Mouse (Mus musculus) midbrain, embryonic 15.5 days (tissue): ENCODE results near the gene Ttc27. TPM values are rescaled to one million over a fixed set of nuclear protein-coding genes. Genes with fewer than 3 reads are reported as not detected.
A peak's percentile ranks its signal among the peaks of the same experiment; 100 is the strongest.

ENCODE experiments used
- ATAC-seq: fragments of 200-750 bp; cut with Nextera tagmentation; replicated peaks from 2 replicates; pipeline ENCODE4 v1.8.0; 2017; ENCODE audit warnings: moderate TSS enrichment
- H3K27ac ChIP-seq: fragments of 300-500 bp; sonication (generic); 2 replicates; pipeline ENCODE4 v1.5.1; 2015; ENCODE audit warnings: mild to moderate bottlenecking, inconsistent platforms
- H3K27me3 ChIP-seq: fragments of 300-500 bp; sonication (generic); replicated peaks from 2 replicates; pipeline ENCODE4 v1.6.1; 2015; ENCODE audit warnings: inconsistent platforms
- H3K36me3 ChIP-seq: fragments of 300-500 bp; sonication (generic); replicated peaks from 2 replicates; pipeline ENCODE4 v1.6.1; 2015; ENCODE audit warnings: inconsistent platforms
- H3K4me1 ChIP-seq: fragments of 300-500 bp; sonication (generic); 2 replicates; pipeline ENCODE4 v1.6.1; 2015; ENCODE audit warnings: inconsistent platforms
- H3K4me2 ChIP-seq: fragments of 300-500 bp; sonication (generic); 2 replicates; pipeline ENCODE4 v1.6.1; 2015; ENCODE audit warnings: inconsistent platforms, mild to moderate bottlenecking, moderate library complexity
- H3K4me3 ChIP-seq: fragments of 300-500 bp; sonication (generic); 2 replicates; pipeline ENCODE4 v1.5.1; 2015; ENCODE audit warnings: mild to moderate bottlenecking, inconsistent platforms
- H3K9ac ChIP-seq: fragments of 300-500 bp; sonication (generic); 2 replicates; pipeline ENCODE4 v1.6.1; 2015; ENCODE audit warnings: mild to moderate bottlenecking, inconsistent platforms
- H3K9me3 ChIP-seq: fragments of 300-500 bp; sonication (generic); 2 replicates; pipeline ENCODE4 v1.6.1; 2016; ENCODE audit warnings: inconsistent platforms
- WGBS: fragments of 180-500 bp; shearing (Covaris S2); methylation state at CpG from one replicate; pipeline ENCODE4 v1.1.7; 2015; ENCODE audit warnings: mixed read lengths; 5-methylcytosine and 5-hydroxymethylcytosine counted together
- polyA plus RNA-seq: library from polyadenylated mRNA; unstranded; fragments of >200 nt; fragmentation: Nextera tagmentation; extraction: Ambion mirVana; gene quantifications from 2 replicates; pipeline ENCODE4 v1.2.1, GENCODE M21; 2015

Ttc27 gene
- polyA plus RNA-seq, 1 experiment from 2014 or later = 17.1 TPM

DNA sequence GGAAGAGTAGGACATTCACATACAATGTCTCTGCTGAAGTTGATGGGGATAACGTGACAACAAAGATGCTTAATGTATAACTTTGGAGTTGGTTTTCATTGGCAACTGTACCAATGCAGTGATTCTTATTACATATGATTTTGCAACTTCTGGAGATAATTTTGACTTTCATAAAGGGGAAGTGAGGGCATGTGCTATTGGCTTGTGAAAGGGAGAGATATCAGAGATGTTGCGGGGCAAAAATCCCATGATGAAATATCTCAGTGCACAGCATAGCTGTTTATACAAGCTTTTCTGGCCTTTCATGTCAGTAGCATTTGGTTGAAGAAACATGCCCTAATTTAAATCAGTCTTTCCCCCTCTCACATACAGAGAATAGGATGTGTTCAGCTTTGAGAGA, 86.3 kb downstream of the Ttc27 start:
- ATAC-seq = no peak
- Histone ChIP-seq H3K9ac (no peak overlapping the region), H3K27ac (no peak overlapping the region), H3K4me1 (no peaks in the 10 kb centered on the region), H3K4me2 (no peak overlapping the region), H3K36me3 (no peaks in the 10 kb centered on the region), H3K27me3 (no peaks in the 10 kb centered on the region), H3K4me3 (no peak overlapping the region), H3K9me3 (no peaks in the 10 kb centered on the region)
- 96% methylated on average over 2 of the region's 2 CpGs for WGBS

GRCm38 (mm10) chr17:74804321-74804930, 86.9 kb downstream of the Ttc27 start:
- no peak overlapping the region for H3K27ac ChIP-seq
- ATAC-seq = no peak
- 66% methylated on average over 9 of the region's 9 CpGs for WGBS

GRCm38 (mm10) chr17:74807509-74808248, 90.1 kb downstream of the Ttc27 start:
- 80% methylated on average over 9 of the region's 9 CpGs for WGBS
- H3K9ac ChIP-seq = no peak overlapping the region
- no peaks in the 10 kb centered on the region for H3K9me3 ChIP-seq
- no peaks in the 10 kb centered on the region for H3K36me3 ChIP-seq
- ATAC-seq = no peak
- no peaks in the 10 kb centered on the region for H3K4me1 ChIP-seq
- H3K4me2 ChIP-seq = no peak overlapping the region
- no peaks in the 10 kb centered on the region for H3K27me3 ChIP-seq
- H3K27ac ChIP-seq = no peak overlapping the region
- H3K4me3 ChIP-seq = no peak overlapping the region

More at GRCm38 (mm10) chr17:74804321-74804930, 86.9 kb downstream of the Ttc27 start:
- Histone ChIP-seq H3K4me1 (no peaks in the 10 kb centered on the region), H3K4me2 (no peak overlapping the region), H3K27me3 (no peaks in the 10 kb centered on the region), H3K36me3 (no peaks in the 10 kb centered on the region), H3K9ac (no peak overlapping the region), H3K9me3 (no peaks in the 10 kb centered on the region), H3K4me3 (no peak overlapping the region)

GRCm38 (mm10) chr17:74808330-74808729, 90.8 kb downstream of the Ttc27 start:
- Histone ChIP-seq H3K9ac (no peak overlapping the region), H3K9me3 (no peaks in the 10 kb centered on the region), H3K36me3 (no peaks in the 10 kb centered on the region), H3K27me3 (no peaks in the 10 kb centered on the region), H3K4me1 (no peaks in the 10 kb centered on the region), H3K27ac (no peak overlapping the region), H3K4me2 (no peak overlapping the region), H3K4me3 (no peak overlapping the region)
- no peak for ATAC-seq
- 84% methylated on average over 1 of the region's 1 CpGs for WGBS

GRCm38 (mm10) chr17:74808901-74809300, 91.4 kb downstream of the Ttc27 start:
- Histone ChIP-seq H3K9me3 (no peaks in the 10 kb centered on the region), H3K27me3 (no peaks in the 10 kb centered on the region), H3K27ac (no peak overlapping the region), H3K4me2 (no peak overlapping the region), H3K4me1 (no peaks in the 10 kb centered on the region), H3K36me3 (no peaks in the 10 kb centered on the region), H3K4me3 (no peak overlapping the region), H3K9ac (no peak overlapping the region)
- WGBS = 86% methylated on average over 4 of the region's 4 CpGs
- no peak for ATAC-seq

DNA sequence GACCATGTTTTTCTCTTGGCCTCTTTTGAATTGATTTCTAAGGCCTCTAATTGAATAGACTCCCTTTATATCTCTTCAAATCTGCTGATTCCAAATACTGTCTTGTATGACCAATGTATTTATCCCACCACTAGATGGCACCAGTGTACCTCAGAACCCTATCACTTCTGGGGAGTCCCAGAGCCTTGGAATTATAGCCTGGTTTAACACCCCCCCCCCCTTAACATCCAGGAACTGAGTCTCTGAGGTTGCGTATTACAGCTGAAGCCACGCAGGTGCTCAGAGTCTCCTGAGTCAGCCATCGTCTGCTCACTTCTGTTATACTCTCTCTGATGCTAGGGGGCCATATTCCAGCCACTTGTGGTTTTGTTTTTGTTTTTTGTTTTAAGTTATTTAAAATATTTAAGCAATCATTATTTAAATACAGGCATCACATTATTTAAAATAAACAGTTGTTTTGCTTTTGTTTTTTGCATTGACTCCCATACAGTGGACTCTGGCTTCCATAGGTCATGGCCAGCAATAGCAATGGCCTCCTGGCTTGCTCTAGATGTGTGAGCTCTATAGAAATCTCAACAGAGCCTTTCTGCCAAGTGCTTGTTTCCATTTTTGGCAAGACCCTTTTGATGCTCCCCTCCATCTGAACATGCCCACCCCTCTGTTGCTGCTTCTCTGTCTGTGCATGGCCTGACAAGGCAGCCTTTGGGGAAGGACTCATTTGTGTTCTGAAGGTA, 93.5 kb downstream of the Ttc27 start:
- 60% methylated on average over 3 of the region's 3 CpGs for WGBS
- H3K4me3 ChIP-seq = no peak overlapping the region
- no peak overlapping the region for H3K27ac ChIP-seq
- H3K9me3 ChIP-seq = no peaks in the 10 kb centered on the region
- no peaks in the 10 kb centered on the region for H3K4me1 ChIP-seq
- no peak overlapping the region for H3K4me2 ChIP-seq
- H3K9ac ChIP-seq = no peak overlapping the region
- peak; percentile 74 for ATAC-seq
- H3K27me3 ChIP-seq = no peaks in the 10 kb centered on the region
- no peaks in the 10 kb centered on the region for H3K36me3 ChIP-seq

DNA sequence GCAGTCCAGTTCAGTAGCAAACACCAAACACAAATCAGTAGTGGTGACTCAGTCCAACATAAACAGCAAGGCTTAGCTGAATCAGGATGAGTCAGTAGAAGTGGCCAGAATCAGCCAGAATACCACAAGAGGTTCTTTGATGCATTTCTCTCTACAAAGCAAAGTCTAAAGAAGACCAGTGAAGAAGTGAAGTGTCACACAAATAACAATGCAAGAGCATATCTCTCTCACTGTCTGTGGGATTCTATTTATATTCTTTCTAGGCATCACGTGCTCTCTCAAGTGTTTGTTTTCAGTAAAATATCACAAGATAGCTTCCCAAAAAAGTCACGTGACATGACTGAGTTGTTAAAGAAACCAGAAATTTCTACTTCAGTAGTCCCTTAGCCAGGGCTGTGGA, 102.2 kb downstream of the Ttc27 start:
- H3K4me2 ChIP-seq = no peak overlapping the region
- ATAC-seq = no peak
- H3K9me3 ChIP-seq = no peaks in the 10 kb centered on the region
- H3K36me3 ChIP-seq = no peaks in the 10 kb centered on the region
- no peak overlapping the region for H3K27ac ChIP-seq
- H3K4me1 ChIP-seq = no peaks in the 10 kb centered on the region
- no peak overlapping the region for H3K9ac ChIP-seq
- no peaks in the 10 kb centered on the region for H3K27me3 ChIP-seq
- no peak overlapping the region for H3K4me3 ChIP-seq
- WGBS = 80% methylated on average over 2 of the region's 2 CpGs

- Histone ChIP-seq H3K4me2 (no peak overlapping the region), H3K36me3 (no peaks in the 10 kb centered on the region), H3K27ac (no peak overlapping the region), H3K27me3 (no peaks in the 10 kb centered on the region), H3K4me3 (no peak overlapping the region), H3K4me1 (no peaks in the 10 kb centered on the region), H3K9me3 (no peaks in the 10 kb centered on the region; the same call in 1 of the 2 replicates), H3K9ac (no peak overlapping the region)
- no peak for ATAC-seq
- WGBS = 95% methylated on average over 2 of the region's 2 CpGs
Measured at GRCm38 (mm10) chr17:74830851-74831250, 113.3 kb downstream of the Ttc27 start.

DNA sequence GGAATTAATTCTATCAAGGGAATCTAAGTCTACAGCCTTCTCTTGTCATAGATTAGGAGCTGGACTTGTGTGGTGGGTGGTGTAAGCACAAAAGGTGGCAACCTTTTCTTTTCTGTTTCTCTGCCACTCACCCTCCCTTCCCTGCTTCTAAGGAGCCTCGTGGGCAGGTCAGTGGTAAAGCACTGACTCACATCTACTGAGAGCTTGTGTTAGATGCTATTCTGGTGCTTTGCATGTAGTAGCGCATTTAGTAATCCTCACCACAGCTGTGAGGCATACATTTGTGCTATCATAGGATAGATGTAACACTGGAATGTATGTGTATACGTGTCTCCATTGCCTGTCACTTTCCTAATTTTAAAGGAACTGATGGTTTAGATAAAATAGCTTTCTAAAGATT, 124.2 kb downstream of the Ttc27 start:
- no peaks in the 10 kb centered on the region for H3K9me3 ChIP-seq
- H3K4me2 ChIP-seq = no peak overlapping the region
- no peak overlapping the region for H3K9ac ChIP-seq
- H3K4me1 ChIP-seq = no peaks in the 10 kb centered on the region
- no peak overlapping the region for H3K27ac ChIP-seq
- no peaks in the 10 kb centered on the region for H3K27me3 ChIP-seq
- WGBS = 67% methylated on average over 3 of the region's 3 CpGs
- no peak for ATAC-seq
- H3K4me3 ChIP-seq = no peak overlapping the region
- H3K36me3 ChIP-seq = no peaks in the 10 kb centered on the region

- Histone ChIP-seq H3K9ac (no peak overlapping the region), H3K4me1 (no peaks in the 10 kb centered on the region), H3K36me3 (no peaks in the 10 kb centered on the region), H3K27me3 (no peaks in the 10 kb centered on the region), H3K27ac (no peak overlapping the region), H3K4me3 (no peak overlapping the region), H3K9me3 (no peaks in the 10 kb centered on the region), H3K4me2 (no peak overlapping the region)
- ATAC-seq = no peak
- 91% methylated on average over 3 of the region's 3 CpGs for WGBS
Measured at GRCm38 (mm10) chr17:74842603-74843002, 125.1 kb downstream of the Ttc27 start.

- no peaks in the 10 kb centered on the region for H3K4me1 ChIP-seq
- WGBS = 86% methylated on average over 6 of the region's 6 CpGs
- no peak overlapping the region for H3K9ac ChIP-seq
- H3K4me2 ChIP-seq = no peak overlapping the region
- H3K36me3 ChIP-seq = no peaks in the 10 kb centered on the region
- ATAC-seq = no peak
- no peaks in the 10 kb centered on the region for H3K9me3 ChIP-seq
- no peaks in the 10 kb centered on the region for H3K27me3 ChIP-seq
- no peak overlapping the region for H3K27ac ChIP-seq
- no peak overlapping the region for H3K4me3 ChIP-seq
Measured at GRCm38 (mm10) chr17:74843486-74843885, 126.0 kb downstream of the Ttc27 start.

DNA sequence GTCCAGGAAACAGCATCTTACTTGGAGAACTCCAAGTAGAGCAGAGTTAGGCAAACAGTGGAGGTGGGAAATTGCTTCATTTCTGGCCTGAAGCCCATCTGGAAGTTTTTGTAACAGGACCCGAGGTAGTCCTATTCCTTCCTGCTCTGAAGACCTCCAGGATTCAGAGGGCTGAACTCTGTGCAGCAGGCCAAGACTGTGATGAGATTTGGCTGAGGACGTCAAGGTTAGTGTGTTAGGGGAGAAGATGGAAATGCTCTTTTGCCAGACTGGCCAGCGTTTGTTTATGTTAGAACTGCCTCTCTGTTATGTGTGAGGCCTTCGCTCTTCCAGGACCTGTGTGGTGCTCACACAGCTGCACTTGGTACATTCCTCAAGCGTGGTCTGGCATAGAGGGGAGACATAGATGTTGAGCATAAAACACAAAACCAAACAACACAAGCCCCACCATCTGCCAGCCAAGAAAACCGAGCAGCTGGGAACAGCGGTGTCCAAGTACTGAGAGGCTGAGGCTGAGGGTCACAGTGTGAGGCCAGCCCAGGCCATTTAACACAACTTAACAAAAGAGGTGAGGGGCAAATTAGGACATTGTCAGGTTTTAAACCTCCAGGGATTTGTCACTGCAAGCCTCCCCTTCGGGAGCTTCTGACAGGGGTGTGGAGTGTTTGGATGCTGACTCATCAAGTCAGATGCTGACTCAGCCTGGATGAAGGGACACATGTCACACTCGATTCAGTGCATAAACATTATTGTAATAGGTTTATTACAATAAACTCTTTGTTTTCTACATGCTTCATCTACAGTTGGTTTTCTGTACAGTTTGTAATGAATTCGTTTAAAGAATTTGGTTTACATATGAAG, 128.7 kb downstream of the Ttc27 start:
- Histone ChIP-seq H3K27me3 (no peaks in the 10 kb centered on the region), H3K9ac (no peak overlapping the region), H3K4me2 (no peak overlapping the region), H3K4me3 (no peak overlapping the region), H3K27ac (no peak overlapping the region), H3K36me3 (no peaks in the 10 kb centered on the region), H3K9me3 (no peaks in the 10 kb centered on the region), H3K4me1 (no peaks in the 10 kb centered on the region)
- no peak for ATAC-seq
- 58% methylated on average over 10 of the region's 10 CpGs for WGBS
